Comparison of ENCODE assay signal across 8 mouse cellular contexts in genomic region chr10:84388357-84389141, GRCm38 (mm10). TPM values are rescaled to one million over a fixed set of nuclear protein-coding genes. Genes with fewer than 3 reads are reported as not detected.
A peak's percentile ranks its signal among the peaks of the same experiment; 100 is the strongest.
DNase-seq lines count a peak whose midpoint lies in the region; ATAC-seq and TF ChIP-seq lines count a peak whose summit lies in the region.

No protein-coding gene starts in this region.

- TF ChIP-seq CTCF in embryonic fibroblast, embryonic 13.5 days (IDR thresholded peaks at IDR 0.05; ENCODE audit: borderline replicate concordance, insufficient read depth, low read length) = no peak

- H3K9me3 ChIP-seq in limb, embryonic 11.5 days (ENCODE audit: control insufficient read depth, low read length) = no peaks in the 10 kb centered on the region
- no peaks in the 10 kb centered on the region for H3K9me3 ChIP-seq in midbrain, embryonic 13.5 days

- no peak for TF ChIP-seq POLR2A in embryonic fibroblast, embryonic 13.5 days (IDR thresholded peaks at IDR 0.05; ENCODE audit: low read depth, low read length)

- intact Hi-C loops in heart, postnatal 10 days (cut with DNase I) = loop anchor here (2.0 to 5.0 kb wide), 2 partner anchors 50 to 156 kb away; no protein-coding TSS in a partner anchor

- no peak overlapping the region for H3K4me2 ChIP-seq in limb, embryonic 11.5 days (ENCODE audit: low read depth, severe bottlenecking)
- no peak overlapping the region for H3K4me2 ChIP-seq in midbrain, embryonic 13.5 days (replicated peaks)

- ATAC-seq in limb, embryonic 11.5 days (ENCODE audit: insufficient number of reproducible peaks, low FRiP score, low TSS enrichment, low read depth) = no peak
- no peak for ATAC-seq in midbrain, embryonic 13.5 days

- peaks cover 47% of the 10 kb centered on the region for H3K4me1 ChIP-seq in embryonic fibroblast, embryonic 13.5 days (ENCODE audit: control insufficient read depth, insufficient read depth, low read length)
- peaks cover 40% of the 10 kb centered on the region for H3K4me1 ChIP-seq in limb, embryonic 11.5 days (ENCODE audit: control insufficient read depth, insufficient read depth, low read length)
- H3K4me1 ChIP-seq in midbrain, embryonic 13.5 days (replicated peaks) = peaks cover 78% of the 10 kb centered on the region

- no peak overlapping the region; the same call in 1 of the 2 replicates for H3K9ac ChIP-seq in limb, embryonic 11.5 days (ENCODE audit: low read length)
- H3K9ac ChIP-seq in midbrain, embryonic 13.5 days (replicated peaks) = no peak overlapping the region

- H3K36me3 ChIP-seq in limb, embryonic 11.5 days (ENCODE audit: control insufficient read depth, insufficient read depth, low read length) = no peaks in the 10 kb centered on the region
- no peaks in the 10 kb centered on the region; the same call in 1 of the 2 replicates for H3K36me3 ChIP-seq in midbrain, embryonic 13.5 days

- 31% methylated on average over 22 of the region's 22 CpGs for WGBS in limb, embryonic 11.5 days
- WGBS in midbrain, embryonic 13.5 days = 50% methylated on average over 22 of the region's 22 CpGs

- H3K4me3 ChIP-seq in embryonic fibroblast, embryonic 13.5 days (ENCODE audit: insufficient read depth, low read length) = no peak overlapping the region
- no peak overlapping the region for H3K4me3 ChIP-seq in limb, embryonic 11.5 days (ENCODE audit: low read depth, low read length)
- H3K4me3 ChIP-seq in midbrain, embryonic 13.5 days (replicated peaks) = no peak overlapping the region

- peak overlapping the region; percentile 89 for H3K27ac ChIP-seq in embryonic fibroblast, embryonic 13.5 days (ENCODE audit: insufficient read depth, low read length)
- H3K27ac ChIP-seq in limb, embryonic 11.5 days (replicated peaks; ENCODE audit: low read depth, low read length) = no peak overlapping the region
- H3K27ac ChIP-seq in midbrain, embryonic 13.5 days = peak overlapping the region; percentile 3

- DNase-seq in cerebellum, postnatal 10 days = peak; percentile 26 to 46
- no peak for DNase-seq in cerebellum, adult 9-10 months
- DNase-seq in heart, postnatal 10 days = peak; percentile 82 to 85
- peak; percentile 42 for DNase-seq in limb, embryonic 11.5 days (ENCODE audit: low spot score)
- no peak for DNase-seq in thymus, postnatal 25 days
- no peak for DNase-seq in cerebellum, adult 11-12 months

- no peaks in the 10 kb centered on the region for H3K27me3 ChIP-seq in limb, embryonic 11.5 days (ENCODE audit: control insufficient read depth, insufficient read depth, low read length)
- no peaks in the 10 kb centered on the region for H3K27me3 ChIP-seq in midbrain, embryonic 13.5 days

RNA-seq across cellular contexts. Expression of gene Nuak1, which starts 51.8 kb away (rescaled TPM):
- 74.3 and 84.1 TPM in 2 replicates for polyA plus RNA-seq in embryonic fibroblast, embryonic 13.5 days (2011; ENCODE audit: insufficient read length, low read depth, missing spikeins)
- total RNA-seq in heart, postnatal 10 days (2021) = 10 to 100 TPM; 25.3 to 33.0 TPM
- polyA plus RNA-seq in limb, embryonic 11.5 days (2014; fragmentation: Nextera tagmentation; extraction: Ambion mirVana) = 1.9 and 2.0 TPM in 2 replicates
- polyA plus RNA-seq in midbrain, embryonic 13.5 days (2015; fragmentation: Nextera tagmentation; extraction: Ambion mirVana) = 4.9 and 5.0 TPM in 2 replicates

Comparison
In these comparisons a context has a peak if more than half of its experiments do, and no peak if none do; other contexts are left out.
1. DNase-seq: peak in cerebellum, postnatal 10 days (2 of 2), heart, postnatal 10 days (2 of 2) and limb, embryonic 11.5 days (single experiment); none in cerebellum, adult 9-10 months (single experiment), thymus, postnatal 25 days (single experiment) and cerebellum, adult 11-12 months (single experiment).
2. RNA of gene Nuak1, which starts 51.8 kb away (polyA plus RNA-seq): 74.3 to 84.1 TPM in embryonic fibroblast, embryonic 13.5 days; 4.9 to 5.0 TPM in midbrain, embryonic 13.5 days and 1.9 to 2.0 TPM in limb, embryonic 11.5 days; every median in the first group is over 10 times any median in the second.